Mouse (Mus musculus) frontal cortex, postnatal 25 days (tissue): ENCODE measurements around the gene Smpd3.

Experiments
- DNase-seq, 2 experiments: peaks; one replicate each; pipeline ENCODE4 v3.0.0; 2022; ENCODE audit warnings: low spot score in 2 of 2

The Smpd3 gene

DNA sequence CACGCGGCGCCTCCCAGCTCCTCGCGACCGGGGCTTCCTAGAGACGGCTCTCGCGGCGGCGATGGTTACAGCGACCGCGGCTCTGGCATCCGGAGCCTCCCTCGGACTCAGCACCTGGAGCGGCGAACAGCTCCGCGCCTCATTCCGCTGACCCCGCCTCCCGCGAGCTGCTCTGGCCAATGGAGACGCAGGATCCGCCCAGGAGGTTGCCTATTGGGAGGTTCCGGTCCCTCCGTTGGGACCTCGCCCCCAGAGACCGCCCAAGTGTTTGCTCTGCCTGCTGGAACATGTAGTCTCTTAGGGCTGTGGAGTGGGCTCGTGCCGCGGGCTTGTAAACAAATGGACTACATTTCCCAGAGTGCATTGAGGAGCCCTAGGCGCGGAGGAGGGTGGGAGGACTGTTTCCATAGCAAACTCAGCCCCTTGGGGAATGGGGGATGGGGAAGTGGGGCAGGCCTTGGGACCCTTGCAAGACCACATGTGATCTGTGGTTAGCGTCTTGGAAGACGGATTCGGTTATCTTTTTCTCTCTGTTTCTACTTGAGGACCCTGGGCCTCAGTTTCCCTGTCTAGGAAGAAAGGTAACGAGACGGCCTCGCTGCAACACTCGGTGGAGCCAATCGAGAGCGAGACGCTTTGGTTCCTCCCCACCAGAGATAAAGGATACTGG is at the start of gene Smpd3:
Gene Smpd3, minus strand, starts transcription at position 137 of the 670 bp plus-strand sequence.
- DNase-seq = peak; percentile 94 to 98

DNA sequence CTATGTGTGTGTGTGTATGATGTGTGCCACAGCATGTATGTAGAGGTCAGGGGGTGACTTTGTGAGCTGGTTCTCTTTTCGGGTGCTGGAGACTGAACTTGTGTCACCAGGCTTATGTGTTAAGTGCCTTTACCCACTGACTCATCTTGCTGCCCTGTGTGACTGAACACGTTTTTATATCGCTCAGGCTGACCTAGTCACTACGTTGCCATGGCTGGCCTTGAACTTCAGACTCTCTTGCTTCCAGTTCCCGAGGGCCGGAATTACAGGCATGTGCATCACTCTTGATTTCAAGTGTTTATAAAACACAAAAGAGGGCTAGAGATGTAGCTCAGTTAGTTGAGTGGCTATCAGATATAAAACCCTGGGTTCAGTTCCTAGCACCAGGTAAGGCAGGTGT is 43.2 kb upstream of the Smpd3 start:
- no peak for DNase-seq

DNA sequence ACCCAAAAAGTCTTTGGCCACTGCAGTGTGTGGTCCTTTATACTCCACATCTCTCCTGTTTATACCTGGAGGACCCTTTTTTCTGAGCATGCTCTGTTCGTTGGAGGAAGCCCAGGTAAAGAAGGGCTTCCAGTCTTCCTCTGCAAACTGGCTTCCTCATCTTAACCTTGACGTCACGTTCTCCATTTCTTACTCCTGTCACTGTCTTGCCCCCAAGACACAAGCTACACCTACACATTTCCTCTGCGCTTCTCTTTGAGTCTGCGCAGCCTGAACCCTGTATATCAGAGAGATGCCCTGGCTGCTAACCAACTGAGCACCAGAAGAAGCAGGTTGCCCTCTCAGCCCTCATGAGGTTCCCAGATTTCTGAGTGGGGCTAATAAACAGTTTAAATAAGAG is 41.6 kb upstream of the Smpd3 start:
- no peak for DNase-seq

DNA sequence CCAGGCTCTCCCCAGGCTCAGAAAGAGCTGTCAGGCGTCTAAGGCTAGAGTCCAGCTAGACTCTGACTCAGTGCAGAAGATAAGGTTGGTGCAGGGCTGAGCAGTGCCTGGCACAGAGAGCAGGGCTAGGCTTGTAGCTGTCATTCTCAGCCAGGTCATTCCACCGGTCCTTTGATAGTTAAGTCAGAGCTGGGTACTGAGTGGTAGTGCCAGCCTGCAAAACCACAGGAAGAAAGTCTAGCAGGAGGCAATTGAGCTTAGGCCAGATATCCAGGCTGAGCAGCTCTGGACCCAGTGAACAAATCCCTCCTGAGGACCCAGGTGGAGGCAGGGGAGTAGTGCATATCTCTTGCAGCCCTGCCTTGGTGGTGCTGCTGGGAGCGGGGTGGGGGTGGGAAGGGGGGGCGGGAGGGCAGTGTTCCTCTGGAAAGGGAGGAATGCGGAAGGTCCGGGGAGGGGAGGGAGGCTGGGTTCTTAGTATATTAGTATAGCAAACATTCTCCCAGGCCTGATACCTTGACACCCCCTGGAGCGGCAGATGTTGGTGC is 40.8 kb upstream of the Smpd3 start:
- no peak for DNase-seq

DNA sequence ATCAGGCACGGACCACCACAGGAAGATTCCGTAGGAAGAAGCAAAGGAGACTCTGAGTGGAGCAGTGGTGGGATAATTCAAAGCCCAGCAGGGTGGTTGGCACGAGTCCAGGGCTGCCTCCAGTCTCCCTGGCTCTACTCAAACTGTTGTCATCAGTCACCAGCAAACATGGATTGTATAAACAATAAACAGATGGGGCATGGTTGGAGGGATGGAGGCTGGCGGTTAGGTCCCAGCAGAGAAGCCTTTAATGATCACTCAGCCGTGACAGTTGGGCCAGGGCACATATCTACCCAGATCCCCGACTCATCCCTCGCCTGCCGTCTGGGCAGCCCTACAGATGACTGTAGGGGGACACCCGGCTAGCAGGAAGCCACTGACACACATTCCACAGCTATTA is 39.1 kb upstream of the Smpd3 start:
- DNase-seq = no peak

DNA sequence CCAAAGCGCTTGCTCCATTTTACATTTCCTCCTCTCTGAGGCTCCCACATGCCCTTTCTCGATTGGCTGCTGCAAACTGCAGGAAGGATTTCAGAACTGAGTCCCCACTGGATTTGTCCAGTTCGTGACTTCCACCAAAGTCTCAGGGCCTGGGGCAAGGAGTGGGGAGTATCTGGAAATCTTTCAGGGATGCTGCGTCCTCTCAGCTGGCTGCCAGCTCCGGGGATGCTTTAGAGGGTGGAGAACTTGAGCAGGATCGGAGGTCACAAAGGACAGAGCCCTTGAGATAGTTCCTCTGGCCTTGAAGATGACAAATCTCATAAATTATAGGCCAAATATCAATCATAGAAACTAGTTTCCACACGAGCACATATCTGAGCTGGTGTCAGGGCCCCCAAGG is 38.2 kb upstream of the Smpd3 start:
- no peak for DNase-seq

DNA sequence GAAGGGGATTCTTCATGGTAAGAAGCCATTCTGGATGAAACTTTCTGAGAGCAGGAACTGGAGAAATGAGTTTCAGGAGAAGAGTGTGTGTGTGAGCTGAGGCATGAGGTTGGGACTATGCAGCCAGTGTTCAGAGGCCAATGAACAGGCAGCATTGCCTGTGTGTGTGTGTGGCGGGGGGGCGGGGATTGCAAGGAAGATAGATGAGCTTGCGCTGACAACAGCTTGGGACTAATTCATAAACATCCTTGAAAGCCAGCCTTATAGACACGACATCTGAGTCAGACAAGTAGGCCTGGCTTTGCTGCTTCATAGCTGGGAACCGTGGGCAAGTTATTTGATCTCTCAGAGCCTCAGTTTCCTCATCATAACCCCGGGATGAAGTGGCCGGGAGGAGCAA is 31.3 kb upstream of the Smpd3 start:
- DNase-seq = no peak

DNA sequence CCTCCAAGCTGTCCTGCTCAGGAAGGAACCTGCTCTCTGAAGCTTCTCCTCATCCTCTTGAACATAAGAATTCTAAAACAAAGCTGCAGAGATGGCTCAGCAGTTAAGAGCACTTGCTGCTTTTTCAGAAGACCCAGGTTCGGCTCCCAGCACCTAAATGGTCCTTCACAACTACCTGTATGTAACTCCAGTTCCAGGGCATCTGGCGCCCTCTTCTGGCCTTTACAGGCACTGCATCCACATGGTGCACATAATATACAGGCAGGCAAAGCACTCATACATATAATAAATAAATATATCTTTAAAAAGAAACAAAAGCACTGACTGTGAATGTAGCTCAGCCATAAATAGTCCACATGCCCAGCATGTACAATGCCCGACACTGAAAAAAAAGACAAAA is 30.7 kb upstream of the Smpd3 start:
- no peak for DNase-seq

DNA sequence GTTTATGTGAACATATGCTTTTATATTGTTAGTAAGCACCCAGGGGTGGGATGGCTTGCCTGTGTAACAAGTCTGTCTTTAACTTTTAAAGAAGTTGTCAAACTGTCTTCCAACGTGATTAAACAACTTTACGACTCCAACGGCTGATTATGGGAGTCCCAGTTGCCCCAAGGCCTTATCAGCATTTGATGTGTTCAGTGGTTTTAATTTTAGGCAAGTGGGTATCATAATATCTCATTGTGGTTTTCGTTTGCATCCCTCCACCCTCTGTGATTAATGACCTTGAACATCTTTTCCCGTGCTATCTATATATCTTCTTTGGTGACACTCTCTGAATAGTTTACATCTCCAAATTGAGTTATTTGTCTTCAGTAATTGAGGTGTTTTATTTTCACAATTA is 27.0 kb upstream of the Smpd3 start:
- DNase-seq = no peak

DNA sequence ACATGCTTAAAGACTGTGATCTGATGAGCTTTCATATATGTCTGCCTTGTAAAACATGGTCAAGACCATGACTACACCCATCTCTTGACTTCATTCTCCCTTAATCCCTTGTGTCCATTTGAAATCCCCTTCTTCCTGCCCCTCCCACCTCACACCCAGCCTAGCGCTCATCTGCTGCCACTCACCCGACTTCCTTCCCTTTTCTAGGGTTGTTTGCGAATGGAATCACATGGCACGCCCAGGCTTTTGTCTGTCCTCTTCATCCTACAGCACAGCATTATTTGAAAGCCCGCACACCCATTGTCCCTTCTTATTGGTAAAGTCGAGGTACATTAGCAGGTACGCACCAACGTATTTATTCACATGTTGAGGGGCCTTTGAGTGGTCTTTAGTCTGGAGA is 26.5 kb upstream of the Smpd3 start:
- DNase-seq = no peak

DNA sequence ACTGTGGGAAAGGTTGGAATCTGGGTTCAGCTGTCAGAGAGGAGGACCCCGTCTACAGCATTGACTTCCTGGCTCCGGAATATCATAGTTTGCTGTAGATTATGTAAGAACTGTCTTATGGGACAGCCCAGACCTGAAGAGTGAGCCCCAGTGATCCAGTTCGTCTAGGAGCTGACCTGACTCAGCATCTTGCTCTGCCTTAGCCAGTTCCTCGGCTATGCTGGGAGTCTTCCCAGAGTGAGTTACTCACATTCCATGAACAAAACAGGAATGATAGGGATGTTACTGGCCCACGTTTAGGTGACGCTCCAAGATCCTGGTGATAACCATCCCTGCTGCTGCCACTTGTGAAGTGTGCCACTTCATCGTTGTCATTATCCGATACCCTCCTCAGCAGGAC is 25.5 kb upstream of the Smpd3 start:
- no peak for DNase-seq

DNA sequence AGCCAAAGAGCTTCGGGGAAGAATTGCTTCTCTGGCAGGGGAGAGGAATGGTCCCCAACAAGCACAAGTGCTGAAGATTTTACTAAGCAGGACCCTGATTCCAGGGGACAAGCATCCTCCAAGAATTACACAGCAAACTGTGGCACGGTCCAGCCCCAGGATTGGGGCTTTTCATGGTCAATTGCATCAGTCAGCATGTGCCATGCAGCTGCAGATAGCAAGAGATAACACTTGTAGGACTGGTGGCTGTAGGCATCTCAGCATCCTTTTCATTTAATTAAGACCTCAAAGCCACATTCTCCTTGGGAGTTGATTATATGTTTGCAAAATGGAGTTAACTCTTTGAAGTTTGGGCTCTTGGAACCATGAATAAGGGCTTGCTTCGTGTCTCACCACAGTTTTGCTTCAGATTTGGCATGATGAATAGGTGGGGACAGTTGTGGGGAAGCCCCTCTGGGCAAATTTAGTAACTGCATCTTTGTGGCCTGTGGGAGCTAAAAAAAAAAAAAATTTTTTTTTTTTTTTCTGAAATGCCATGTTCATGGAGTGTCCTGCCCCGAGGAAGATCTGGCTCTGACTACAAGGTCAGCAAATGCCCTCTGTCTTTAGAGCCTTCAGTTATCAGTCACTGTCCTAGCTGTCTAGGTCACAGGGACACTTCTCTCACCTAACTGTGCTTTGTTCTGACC is 22.0 kb upstream of the Smpd3 start:
- no peak for DNase-seq

DNA sequence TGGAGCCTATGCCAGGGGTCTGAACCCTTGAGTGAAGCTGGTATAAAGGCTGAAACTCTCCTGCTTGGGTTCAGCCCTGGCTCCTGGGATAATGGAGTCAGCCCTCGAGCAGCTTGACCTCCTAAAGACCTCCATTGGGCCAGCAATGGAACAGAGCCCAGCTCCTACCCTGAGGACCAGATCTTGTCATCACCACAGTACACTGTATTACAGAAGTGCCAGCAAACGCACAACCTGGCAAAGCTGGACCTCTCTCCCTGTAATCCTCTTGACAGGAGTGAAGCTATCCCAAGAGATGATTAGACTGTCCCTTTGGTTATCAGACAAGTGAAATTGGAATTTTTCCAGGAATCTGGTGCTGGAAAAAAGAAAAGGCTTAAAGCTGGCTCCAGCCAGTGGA is 13.3 kb upstream of the Smpd3 start:
- no peak for DNase-seq

DNA sequence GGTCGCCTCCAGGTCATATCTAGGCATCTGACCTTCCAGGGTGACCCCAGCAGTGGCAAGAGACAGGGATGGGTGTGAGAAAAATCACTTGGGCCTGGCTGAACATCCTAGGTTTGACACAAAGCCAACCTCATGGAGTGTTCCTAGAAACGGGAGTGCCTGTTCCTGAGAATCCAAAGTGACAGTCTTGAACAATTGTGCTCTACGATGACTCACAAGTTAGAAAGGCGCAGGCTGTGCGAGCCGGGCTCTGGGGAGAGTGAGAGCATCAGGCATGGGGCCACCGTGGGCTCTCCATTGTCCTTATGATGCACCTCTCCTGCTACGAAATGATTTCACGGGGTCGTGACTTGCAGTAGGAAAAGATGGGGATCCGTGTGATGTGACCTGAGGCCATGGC is 11.6 kb upstream of the Smpd3 start:
- DNase-seq = no peak

DNA sequence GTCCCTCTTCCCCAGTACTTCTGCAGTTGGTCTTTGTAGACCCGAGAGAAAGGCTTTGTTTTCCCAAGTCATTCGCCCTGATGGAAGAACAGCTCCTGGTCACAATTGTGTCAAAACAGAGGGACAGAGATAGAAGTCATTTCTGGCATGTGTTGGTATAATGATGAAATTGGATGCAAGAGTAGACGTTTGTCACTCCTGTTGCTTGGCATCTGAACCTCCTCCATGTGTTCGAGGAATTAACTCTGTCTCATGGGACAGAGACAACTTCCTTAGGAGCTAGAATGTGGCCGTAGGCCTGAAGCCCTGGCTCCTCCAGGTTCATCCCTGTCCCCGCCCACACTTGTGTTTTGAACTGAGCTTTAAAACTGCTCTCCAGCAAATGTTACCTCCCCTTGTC is 8.3 kb upstream of the Smpd3 start:
- DNase-seq = no peak

DNA sequence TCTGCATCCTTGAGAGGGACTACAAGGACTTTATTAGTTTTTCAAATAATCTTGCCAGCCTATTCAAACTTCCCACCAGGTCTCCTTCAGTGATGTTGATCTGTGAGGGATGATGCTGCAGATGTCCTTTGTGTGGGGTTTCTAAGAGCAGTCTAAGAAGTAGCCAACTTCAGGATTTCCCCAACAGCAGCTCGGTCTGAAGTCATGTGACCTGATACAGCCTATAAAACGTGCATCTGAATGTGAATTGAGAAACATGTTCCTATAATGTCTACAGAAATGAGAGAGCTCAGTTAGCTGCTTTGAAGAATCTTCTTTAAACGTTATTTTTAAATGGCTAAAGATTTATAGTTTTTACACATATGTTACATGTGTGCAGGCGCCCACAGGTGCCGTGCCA is 5.7 kb upstream of the Smpd3 start:
- no peak for DNase-seq

DNA sequence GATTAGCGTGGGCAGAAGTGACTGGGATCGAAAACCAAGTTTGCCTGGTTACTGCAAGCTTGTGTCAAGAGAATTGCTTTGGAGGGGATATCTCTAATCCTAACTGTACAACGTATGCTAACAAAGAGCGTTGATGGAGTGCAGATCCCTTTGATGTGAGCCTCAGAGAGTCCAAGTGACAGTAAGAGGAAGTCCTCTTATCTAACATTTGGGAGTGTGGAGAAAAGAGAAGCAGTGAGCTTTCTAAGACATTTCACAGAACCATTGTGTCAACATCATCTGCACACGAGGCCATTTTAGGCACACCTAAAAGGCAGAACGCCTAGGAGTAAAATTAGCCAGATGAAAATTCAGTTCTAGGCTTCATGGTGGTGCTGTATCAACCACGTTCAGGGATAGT is 5.0 kb upstream of the Smpd3 start:
- no peak for DNase-seq

DNA sequence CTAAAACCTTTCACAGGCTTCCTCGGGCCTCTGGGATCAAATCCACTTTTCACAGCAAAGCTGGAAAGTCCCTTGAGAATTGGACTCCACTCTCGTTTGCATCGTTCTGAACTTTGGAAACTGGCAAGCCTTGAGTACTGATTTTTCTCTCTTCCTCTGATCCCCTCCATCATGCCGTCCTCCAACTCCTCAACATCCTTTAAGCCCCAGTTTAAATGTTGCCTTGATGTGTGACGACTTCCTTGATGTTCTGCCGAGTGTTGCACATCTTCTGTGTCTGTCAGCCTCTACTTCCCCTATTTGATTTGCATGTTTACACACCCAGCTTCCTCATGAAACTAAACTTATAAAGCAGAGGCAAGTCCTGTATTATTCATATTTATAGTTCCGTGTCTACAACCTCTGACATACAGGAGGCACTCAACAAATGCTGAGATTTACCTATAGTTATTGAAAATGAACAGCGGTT is 987 bp upstream of the Smpd3 start:
- no peak for DNase-seq

DNA sequence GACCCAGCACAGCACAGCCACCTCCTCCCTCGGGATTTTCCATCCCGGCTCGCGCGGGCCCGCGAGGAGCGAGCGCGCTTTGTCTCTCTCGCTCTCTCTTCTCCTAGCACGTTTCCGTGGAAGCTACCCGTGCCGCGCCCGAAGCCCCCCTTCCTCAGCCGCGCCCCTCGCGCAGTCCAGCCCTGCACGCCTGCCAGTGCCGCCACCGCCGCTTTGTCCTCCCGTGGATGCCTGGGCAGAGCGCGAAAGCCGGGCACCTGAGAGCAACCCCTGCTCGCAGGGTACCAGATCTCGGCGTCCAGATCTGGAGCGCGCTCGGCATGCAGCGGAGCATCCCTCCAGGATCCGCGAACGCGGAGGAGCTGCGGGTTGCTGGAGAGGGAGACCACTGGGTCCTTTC is 1.2 kb downstream of the Smpd3 start:
- peak; percentile 29 to 47 for DNase-seq

DNA sequence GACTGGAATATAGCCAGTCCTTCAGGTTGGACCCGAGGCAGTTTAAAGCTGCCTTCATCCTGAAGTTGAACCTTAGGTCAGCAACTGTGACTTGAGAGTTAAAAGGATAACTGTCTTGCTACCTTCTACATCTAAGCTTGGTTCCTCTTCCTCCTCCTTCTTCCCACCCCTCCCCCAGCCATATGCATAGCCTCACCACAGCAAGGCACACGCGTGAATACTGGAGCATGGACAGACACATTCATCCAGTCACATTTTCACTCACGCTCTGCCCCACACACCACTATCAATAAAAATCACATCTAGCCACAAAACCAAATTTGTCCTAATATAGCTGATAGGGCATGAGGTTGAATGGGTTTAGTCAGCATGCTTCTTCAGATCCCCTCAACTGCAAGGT is 1.8 kb downstream of the Smpd3 start:
- no peak for DNase-seq

DNA sequence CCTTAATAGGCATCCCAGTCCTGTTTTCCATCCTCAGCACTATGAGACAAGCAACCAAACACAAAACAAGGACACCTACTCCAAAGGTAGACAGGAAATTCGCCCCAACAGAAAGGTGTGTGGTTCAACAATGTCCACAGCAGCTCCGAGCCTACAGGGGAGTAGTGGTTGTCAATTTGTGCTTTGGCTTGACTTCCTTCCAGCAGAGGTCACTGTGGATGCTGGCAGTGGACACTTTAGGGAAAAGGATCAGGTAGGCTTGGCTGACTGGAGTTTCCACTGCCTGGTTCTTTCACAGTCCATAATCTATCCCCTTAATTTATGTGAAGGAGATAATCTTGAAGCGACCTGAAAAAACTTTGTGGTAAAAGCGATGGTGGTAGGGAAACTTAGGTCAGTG is 2.6 kb downstream of the Smpd3 start:
- DNase-seq = no peak

DNA sequence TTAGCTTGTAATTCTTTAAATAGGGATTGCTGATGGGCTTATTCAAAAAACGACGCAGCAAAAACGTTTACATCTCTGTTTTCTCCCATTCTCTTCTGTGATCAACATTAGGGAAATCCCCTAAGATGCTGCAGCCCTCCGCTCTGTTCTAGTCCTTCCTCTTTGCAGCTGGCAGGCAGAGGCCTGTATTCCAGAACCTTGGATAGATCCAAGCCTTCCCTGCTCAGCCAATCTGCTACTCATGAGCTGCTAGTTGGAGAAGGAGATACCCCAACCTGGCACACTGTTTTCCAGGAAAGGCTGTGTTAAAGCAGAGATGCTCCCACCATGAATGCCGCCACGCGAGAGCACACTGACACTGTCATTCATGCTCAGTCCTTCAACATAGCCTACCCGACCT is 4.4 kb downstream of the Smpd3 start:
- DNase-seq = no peak

DNA sequence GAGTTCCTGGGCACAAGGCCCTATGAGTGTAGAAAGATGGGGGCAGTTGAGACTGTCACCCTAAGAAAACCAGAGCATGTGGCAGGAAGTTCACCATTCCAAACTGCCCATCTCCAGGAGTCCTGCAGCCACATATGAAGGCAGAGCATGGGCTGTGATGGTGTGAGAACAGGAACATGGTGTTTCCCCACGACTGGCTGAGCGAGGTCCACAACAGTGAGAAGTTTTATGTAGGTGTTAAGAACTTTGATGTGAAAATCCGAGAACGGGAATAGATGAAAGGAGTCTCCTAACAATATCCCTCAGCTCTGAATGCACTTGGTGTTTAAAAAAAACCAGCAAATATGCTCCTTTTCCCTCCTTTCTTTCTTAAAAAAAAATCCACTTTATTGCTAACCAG is 5.3 kb downstream of the Smpd3 start:
- DNase-seq = no peak

DNA sequence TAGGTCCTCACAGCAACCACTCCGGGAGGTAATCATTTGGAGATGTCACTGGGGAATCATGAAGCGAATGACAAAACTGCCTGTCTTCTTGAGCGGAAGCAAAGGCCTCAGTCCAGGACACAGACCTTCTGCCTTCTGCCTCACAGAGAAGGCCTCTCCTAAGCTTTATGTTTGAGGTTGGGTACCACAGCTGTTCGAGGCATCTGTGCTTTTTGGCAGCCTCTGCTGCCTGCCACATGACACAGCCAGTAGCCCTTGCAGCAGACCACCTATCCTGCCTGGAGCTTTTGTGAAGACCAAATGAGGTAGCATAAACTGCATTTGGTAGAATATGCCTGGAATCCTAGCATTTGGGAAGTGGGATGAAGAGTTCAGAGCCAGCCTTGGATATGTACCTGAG is 11.2 kb downstream of the Smpd3 start:
- no peak for DNase-seq
